Mouse (Mus musculus) limb, embryonic 10.5 days (tissue): ENCODE data around the gene Dlx3. TPM values are rescaled to one million over a fixed set of nuclear protein-coding genes. Genes with fewer than 3 reads are reported as not detected.
A peak's percentile ranks its signal among the peaks of the same experiment; 100 is the strongest.

Experiments
- DNase-seq: peaks from one replicate; pipeline ENCODE4 v3.0.0-alpha.2; 2017; ENCODE audit warnings: low spot score
- H3K27ac ChIP-seq: fragments of 300-500 bp; sonication (generic); 2 replicates; pipeline ENCODE4 v1.5.1; 2016; ENCODE audit warnings: mild to moderate bottlenecking
- H3K27me3 ChIP-seq: fragments of 300-500 bp; sonication (generic); 2 replicates; pipeline ENCODE4 v1.6.1; 2016; ENCODE audit warnings: low read depth, mild to moderate bottlenecking; ENCODE audit not compliant: poor library complexity, severe bottlenecking
- H3K36me3 ChIP-seq: fragments of 300-500 bp; sonication (generic); 2 replicates; pipeline ENCODE4 v1.6.1; 2016; ENCODE audit warnings: mild to moderate bottlenecking, moderate library complexity
- H3K4me1 ChIP-seq: fragments of 300-500 bp; sonication (generic); 2 replicates; pipeline ENCODE4 v1.6.1; 2016
- H3K4me3 ChIP-seq: fragments of 300-500 bp; sonication (generic); 2 replicates; pipeline ENCODE4 v1.5.1; 2016; ENCODE audit warnings: mild to moderate bottlenecking, moderate library complexity
- H3K9me3 ChIP-seq: fragments of 300-500 bp; sonication (generic); replicated peaks from 2 replicates; pipeline ENCODE4 v1.6.1; 2016; ENCODE audit warnings: mild to moderate bottlenecking
- WGBS: fragments of 180-500 bp; shearing (Covaris S2); methylation state at CpG from one replicate; pipeline ENCODE4 v1.1.7; 2016; 5-methylcytosine and 5-hydroxymethylcytosine counted together
- polyA plus RNA-seq: library from polyadenylated mRNA; unstranded; fragments of >200 nt; fragmentation: Nextera tagmentation; extraction: Ambion mirVana; gene quantifications from 2 replicates; pipeline ENCODE4 v1.2.1, GENCODE M21; 2016

Dlx3 gene
- polyA plus RNA-seq, 1 experiment from 2014 or later: 6.9 TPM

DNA sequence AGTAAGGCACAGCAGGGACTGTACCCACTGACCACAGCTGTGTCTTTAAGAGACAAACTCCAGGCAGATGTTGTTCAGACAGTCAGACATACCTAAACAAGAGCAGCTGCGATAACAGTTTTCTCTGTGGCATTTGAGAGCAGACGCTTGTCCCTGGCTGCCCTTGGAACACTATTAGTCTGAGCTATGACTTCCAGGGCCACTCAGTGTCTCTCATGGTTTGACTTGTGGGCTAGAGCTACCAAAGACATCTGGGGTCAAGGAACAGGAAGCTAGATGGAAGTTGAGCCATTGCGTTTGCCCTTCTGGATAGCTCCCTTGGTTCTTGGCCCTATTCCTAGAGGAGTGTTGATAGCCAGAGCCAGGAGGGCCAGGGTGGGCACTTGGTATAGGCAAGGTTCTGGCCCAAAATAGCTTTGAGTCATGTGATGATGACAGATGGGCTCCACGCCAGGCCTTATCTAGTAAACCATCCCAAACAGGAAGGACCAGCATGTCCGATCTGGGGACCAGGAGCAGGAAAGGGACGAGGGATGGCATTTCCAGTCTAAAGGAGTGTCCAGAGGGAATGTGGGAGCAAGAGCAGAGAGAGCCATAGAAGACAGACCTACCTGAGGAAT lies 40.6 kb upstream of the Dlx3 start:
- Histone ChIP-seq H3K36me3 (no peaks in the 10 kb centered on the region), H3K4me1 (peaks cover 45% of the 10 kb centered on the region), H3K27me3 (peaks cover 63% of the 10 kb centered on the region), H3K9me3 (no peaks in the 10 kb centered on the region), H3K4me3 (no peak overlapping the region), H3K27ac (no peak overlapping the region)
- DNase-seq: no peak
- 72% methylated on average over 6 of the region's 6 CpGs for WGBS

DNA sequence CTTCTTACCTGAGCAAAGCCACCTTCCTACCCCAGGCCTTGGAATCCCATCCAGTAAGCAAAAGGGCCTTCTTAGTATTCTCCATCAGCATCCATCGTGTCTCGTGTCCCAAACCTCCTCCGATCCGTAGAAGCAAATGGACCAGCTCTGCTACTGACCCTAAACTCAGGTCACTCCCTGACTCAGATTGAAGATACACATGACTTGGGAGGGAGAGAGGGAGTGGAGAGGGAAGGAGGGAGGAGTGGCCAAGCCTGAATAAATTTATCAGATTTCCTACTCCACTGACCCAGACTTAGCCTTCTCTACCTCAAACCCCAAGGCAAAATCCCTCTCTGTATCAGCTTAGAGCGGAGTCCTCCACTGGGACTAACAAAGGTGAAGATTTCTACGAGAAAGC lies 39.1 kb upstream of the Dlx3 start:
- Histone ChIP-seq H3K36me3 (no peaks in the 10 kb centered on the region), H3K4me3 (no peak overlapping the region), H3K4me1 (peaks cover 45% of the 10 kb centered on the region), H3K27ac (no peak overlapping the region), H3K9me3 (no peaks in the 10 kb centered on the region), H3K27me3 (peaks cover 49% of the 10 kb centered on the region)
- DNase-seq: no peak
- WGBS: 90% methylated on average over 6 of the region's 6 CpGs

DNA sequence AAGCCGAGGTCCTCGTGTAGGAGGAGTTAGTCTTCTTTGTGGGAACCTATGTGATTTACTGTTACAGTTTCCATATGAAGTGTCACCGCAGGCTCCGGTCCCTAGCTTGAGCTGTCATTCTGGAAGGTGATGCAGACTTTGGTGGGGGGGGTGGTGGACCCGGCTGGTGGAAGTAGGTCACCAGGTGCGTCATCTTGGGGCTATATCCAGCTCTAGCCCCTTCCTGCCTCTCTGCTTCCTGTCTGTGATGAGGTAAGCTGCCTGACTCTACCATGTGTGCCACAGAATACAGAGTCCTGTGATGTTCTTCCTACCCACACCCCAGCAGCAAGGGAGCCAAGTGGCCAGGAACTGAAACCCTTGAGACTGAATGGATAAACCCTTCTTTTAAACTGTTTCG lies 37.0 kb upstream of the Dlx3 start:
- Histone ChIP-seq H3K4me3 (no peak overlapping the region), H3K36me3 (no peaks in the 10 kb centered on the region), H3K27ac (no peak overlapping the region), H3K4me1 (peaks cover 46% of the 10 kb centered on the region), H3K9me3 (no peaks in the 10 kb centered on the region), H3K27me3 (peaks cover 34% of the 10 kb centered on the region)
- 93% methylated on average over 7 of the region's 7 CpGs for WGBS
- no peak for DNase-seq

DNA sequence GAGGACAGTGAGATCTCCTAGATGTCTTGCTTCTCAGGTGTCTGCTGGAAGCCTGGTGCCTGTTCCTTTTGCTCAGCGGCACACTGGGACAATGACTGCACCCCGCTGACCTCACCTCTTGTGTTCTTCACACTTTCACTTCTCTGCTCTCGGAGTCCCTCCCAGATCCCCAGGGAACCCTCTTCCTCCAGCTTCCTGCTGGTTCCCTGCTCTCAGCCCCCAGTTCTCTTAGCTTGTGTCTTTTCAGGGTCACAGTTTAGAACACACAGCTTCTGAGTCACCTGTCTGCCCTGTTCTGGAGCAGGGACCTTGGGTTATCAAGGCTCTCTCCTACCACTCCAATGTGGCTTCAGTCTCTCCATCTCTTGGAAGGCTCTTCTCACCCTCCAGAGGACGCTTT lies 35.7 kb upstream of the Dlx3 start:
- H3K4me1 ChIP-seq: peaks cover 54% of the 10 kb centered on the region
- H3K27me3 ChIP-seq: peaks cover 22% of the 10 kb centered on the region
- no peaks in the 10 kb centered on the region for H3K36me3 ChIP-seq
- no peak for DNase-seq
- 34% methylated on average over 4 of the region's 4 CpGs for WGBS
- no peak overlapping the region for H3K4me3 ChIP-seq
- no peaks in the 10 kb centered on the region for H3K9me3 ChIP-seq
- no peak overlapping the region for H3K27ac ChIP-seq

DNA sequence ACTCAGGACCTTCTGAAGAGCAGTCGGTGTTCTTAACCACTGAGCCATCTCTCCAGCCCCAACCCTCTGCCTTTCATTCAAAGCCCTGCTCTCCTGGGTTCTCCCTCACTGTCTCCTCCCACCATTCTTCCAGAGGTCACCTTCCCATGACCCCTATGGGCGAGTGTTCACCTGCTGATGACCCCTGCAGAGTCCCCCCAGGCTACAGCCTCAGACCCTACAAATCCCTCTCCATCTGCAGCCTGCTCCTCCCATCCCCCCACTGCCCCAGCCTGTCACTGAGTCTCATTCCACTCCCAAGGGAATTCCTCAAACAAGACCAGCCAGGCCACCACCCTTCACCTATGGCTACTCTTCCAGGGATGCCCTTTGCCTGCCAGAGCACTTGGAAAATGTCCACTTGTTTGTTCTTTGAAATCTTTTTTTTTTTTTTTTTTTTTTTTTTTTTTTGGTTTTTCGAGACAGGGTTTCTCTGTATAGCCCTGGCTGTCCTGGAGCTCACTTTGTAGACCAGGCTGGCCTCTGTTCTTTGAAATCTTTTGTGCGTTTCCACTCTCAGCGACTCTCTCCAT lies 35.0 kb upstream of the Dlx3 start:
- 38% methylated on average over 5 of the region's 5 CpGs for WGBS
- Histone ChIP-seq H3K9me3 (no peaks in the 10 kb centered on the region), H3K36me3 (no peaks in the 10 kb centered on the region), H3K4me1 (peaks cover 49% of the 10 kb centered on the region), H3K27ac (no peak overlapping the region), H3K4me3 (no peak overlapping the region), H3K27me3 (peaks cover 15% of the 10 kb centered on the region)
- no peak for DNase-seq

DNA sequence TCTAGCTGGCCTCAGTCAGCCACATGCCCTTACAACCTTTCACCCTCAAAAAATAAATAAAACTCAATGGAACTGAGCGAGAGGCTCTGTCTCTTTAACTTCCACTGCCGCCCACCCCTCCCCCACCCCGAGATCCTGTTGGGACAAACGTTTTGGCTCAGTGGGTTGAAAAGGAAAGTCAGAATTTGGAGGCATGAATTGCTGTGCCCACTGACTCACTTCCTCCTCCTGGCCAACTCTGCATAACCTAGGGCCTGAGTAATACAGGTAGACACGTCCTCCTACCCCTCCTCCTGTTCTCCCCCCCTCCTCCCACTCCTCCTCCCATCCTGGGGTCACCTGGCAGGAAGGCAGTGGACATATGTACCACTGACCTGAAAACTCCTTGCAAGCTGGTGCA lies 34.2 kb upstream of the Dlx3 start:
- H3K4me3 ChIP-seq: no peak overlapping the region
- peaks cover 45% of the 10 kb centered on the region for H3K4me1 ChIP-seq
- H3K36me3 ChIP-seq: no peaks in the 10 kb centered on the region
- peak overlapping the region; percentile 53; the same call in 1 of the 2 replicates for H3K27ac ChIP-seq
- DNase-seq: no peak
- no peaks in the 10 kb centered on the region for H3K9me3 ChIP-seq
- 9% methylated on average over 5 of the region's 5 CpGs for WGBS
- peaks cover 7% of the 10 kb centered on the region for H3K27me3 ChIP-seq

DNA sequence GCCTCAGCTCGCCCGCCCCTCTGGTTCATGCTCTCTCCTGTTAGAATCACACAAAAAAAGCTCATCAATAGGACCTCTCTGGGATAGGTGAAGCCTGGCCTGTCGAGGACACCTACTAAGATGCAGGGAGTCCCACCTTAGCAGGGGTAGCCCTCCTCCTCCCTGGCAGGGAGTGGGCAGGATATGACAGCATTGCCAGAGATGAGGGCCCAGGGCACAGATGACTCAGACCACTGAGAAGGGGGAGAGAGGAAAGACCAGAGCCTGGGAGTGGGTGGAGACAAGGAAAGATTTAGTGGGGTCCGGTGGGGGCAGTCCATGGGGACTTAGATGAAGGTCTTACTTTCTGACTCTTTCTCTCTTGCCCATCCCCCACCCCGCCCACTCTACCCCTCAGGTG lies 33.7 kb upstream of the Dlx3 start:
- WGBS: 50% methylated on average over 5 of the region's 5 CpGs
- no peak overlapping the region for H3K4me3 ChIP-seq
- DNase-seq: no peak
- H3K9me3 ChIP-seq: no peaks in the 10 kb centered on the region
- peak overlapping the region; percentile 53; the same call in 1 of the 2 replicates for H3K27ac ChIP-seq
- peaks cover 45% of the 10 kb centered on the region for H3K4me1 ChIP-seq
- H3K36me3 ChIP-seq: no peaks in the 10 kb centered on the region
- peaks cover 7% of the 10 kb centered on the region for H3K27me3 ChIP-seq

DNA sequence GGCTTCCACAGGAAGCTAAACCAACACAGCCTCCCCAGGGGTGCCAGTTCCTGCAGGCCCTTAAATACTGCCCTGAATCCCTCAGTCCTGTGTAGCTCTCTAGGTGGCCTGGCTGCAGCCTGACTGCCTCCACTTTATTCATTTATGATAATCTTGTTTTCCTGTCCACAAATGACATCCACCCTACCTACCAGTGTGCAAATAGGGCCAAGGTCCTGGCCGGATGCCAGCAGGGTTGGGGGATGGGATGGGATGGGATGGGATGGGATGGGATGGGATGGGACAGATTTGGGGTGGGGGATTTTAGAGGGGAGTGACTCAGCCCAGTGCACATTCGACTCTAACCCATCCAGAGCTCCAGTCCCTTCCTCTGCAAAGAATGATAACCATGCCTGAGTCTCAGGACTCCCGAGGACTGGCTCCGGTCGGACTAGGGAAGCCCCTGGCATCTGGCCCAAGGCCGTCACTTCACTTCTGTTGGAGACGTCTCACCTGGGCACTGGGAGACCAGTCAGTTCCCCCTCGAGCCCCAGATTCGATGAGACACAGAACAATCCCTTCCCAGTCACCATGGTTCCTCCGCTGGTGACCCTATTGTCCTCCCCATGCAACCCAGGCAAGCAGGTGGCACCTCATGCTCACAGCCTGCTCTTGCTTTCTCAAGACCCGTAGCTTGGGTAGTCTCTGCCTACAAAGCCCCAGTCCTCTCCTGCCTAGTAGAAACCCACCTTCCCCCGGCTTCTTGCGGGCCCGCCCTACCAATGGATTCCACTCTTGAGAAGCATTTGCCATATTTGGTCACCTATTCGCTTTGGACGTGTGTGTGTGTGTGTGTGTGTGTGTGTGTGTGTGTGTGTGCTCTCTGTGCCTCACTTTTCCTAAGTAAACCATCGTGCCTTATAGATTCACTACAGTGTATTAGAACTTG lies 32.4 kb upstream of the Dlx3 start:
- WGBS: 75% methylated on average over 17 of the region's 17 CpGs

DNA sequence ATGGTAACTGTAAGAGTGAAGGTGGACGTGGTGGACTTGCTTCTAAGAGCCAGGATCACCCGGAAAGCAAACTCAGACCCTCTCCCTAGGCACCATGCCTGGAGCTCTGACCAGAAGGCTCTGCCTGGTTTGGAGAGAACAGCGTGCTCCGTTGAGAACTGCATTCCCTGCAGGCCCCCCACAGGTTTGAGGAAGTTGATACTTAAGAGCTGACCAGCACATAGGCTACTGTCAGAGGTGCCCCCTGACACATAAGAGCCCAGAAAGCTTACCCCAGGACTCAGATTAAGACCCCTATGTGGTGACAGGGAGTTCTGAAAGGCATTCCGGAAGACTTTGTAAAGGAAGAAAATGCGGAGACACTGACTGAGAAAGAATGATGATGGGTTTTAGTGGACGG lies 31.6 kb upstream of the Dlx3 start:
- Histone ChIP-seq H3K27ac (peak overlapping the region; percentile 1; the same call in 1 of the 2 replicates), H3K36me3 (no peaks in the 10 kb centered on the region), H3K27me3 (peaks cover 7% of the 10 kb centered on the region), H3K4me3 (no peak overlapping the region), H3K9me3 (no peaks in the 10 kb centered on the region), H3K4me1 (peaks cover 48% of the 10 kb centered on the region)
- DNase-seq: no peak
- WGBS: 64% methylated on average over 7 of the region's 7 CpGs

More for the DNA sequence above, 32.4 kb upstream of the Dlx3 start:
- H3K36me3 ChIP-seq: no peaks in the 10 kb centered on the region
- H3K27me3 ChIP-seq: peaks cover 7% of the 10 kb centered on the region
- H3K27ac ChIP-seq: no peak overlapping the region
- H3K9me3 ChIP-seq: no peaks in the 10 kb centered on the region
- no peak overlapping the region for H3K4me3 ChIP-seq
- DNase-seq: no peak
- peaks cover 48% of the 10 kb centered on the region for H3K4me1 ChIP-seq

DNA sequence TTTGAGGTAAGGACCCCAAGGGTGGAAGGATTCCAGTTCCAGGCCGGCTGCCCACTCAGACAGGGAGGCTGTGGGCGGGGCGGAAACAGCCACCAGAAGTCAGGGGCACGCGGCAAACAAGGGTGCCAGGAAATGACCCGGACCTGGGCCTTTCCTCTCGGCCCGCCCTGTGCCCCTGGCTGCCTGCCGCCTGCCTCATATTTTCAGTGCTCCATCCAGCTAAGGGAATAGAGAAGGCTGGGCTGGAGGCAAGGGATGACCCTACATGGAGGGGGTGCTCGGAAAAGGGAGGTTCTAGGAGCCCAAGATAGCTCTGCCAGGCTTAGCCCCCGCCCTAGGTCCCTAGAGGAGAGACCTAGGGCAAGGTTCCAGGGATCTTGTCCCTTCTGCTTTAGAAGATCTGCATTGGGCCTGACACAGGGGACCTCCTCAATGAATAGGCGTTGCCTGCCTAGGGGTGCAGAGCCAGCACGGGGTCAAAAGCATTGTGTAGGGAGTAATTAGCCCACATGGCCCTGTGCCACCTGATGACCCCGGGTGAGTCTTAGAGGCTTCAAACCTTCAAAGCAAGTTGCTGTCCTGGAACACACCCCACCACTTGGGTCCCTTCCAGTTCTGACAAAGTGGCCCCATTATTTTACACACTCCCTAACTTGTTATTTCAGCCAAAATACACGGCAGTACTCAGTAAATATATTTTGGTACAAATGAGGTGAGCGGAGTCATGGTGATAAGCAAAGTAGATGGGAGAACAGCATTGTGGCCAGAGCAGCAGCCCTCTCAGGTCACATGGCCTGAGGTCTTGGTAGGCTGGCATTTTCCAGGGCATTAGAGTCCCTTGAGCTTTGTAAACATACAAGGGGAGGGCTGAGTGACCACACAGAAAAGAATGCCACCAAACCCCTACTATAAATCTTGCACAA lies 30.8 kb upstream of the Dlx3 start:
- H3K27me3 ChIP-seq: peaks cover 7% of the 10 kb centered on the region
- H3K36me3 ChIP-seq: no peaks in the 10 kb centered on the region
- 77% methylated on average over 16 of the region's 16 CpGs for WGBS
- H3K4me1 ChIP-seq: peaks cover 45% of the 10 kb centered on the region
- DNase-seq: no peak
- no peaks in the 10 kb centered on the region for H3K9me3 ChIP-seq
- H3K27ac ChIP-seq: 0 out of 2 replicates have a peak overlapping the region, but pooled peaks have one; percentile 1
- no peak overlapping the region for H3K4me3 ChIP-seq

DNA sequence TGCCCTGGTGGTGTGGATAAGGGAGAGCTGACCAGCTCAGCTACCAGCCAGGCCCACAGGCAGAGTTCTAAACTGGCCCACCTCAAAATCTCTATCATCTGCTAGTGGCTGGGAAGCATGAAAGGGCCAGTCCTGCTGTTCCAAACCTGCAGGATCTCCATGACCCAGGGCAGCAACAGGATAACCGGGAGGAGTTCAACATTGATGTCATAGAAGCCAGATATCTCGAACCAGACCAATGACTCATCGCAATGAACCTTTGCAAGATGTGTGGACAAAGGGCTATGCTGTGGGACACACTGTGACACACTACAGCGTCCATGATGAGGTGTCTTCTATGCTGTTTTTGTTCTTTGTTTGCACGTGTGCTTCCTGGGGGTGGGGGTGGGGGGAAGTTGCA lies 26.8 kb upstream of the Dlx3 start:
- Histone ChIP-seq H3K27me3 (no peaks in the 10 kb centered on the region), H3K27ac (no peak overlapping the region), H3K4me1 (peaks cover 28% of the 10 kb centered on the region), H3K36me3 (no peaks in the 10 kb centered on the region), H3K4me3 (no peak overlapping the region), H3K9me3 (no peaks in the 10 kb centered on the region)
- no peak for DNase-seq
- WGBS: 83% methylated on average over 5 of the region's 5 CpGs

DNA sequence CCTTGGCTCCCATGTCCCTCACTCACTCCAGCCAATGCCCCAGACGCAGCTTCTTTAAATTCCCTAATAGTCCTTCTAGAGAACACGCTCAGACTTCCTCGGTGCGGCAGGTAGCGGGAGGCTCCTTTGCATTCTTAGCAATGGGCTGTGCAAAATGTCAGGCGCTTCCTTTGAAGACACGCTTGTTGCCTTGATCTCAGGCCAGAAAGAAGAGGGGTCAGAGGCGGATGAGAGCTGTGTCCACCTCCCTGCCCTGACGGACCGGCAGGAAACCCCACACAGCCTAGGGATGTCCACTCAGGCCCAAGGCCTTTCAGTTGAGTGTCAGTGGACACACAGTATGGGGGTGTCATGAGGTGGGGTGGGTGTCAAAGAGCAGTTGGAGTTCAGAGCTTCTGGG lies 24.3 kb upstream of the Dlx3 start:
- Histone ChIP-seq H3K4me1 (peaks cover 25% of the 10 kb centered on the region), H3K9me3 (no peaks in the 10 kb centered on the region), H3K36me3 (no peaks in the 10 kb centered on the region), H3K27ac (no peak overlapping the region), H3K27me3 (no peaks in the 10 kb centered on the region), H3K4me3 (no peak overlapping the region)
- 86% methylated on average over 10 of the region's 10 CpGs for WGBS
- no peak for DNase-seq
